Mouse (Mus musculus): ENCODE measurements around the gene Tfeb. TPM values are rescaled to one million over a fixed set of nuclear protein-coding genes. Genes with fewer than 3 reads are reported as not detected.

Tfeb gene
- total RNA-seq (2023), result 100 to 1,000 TPM; 172 to 178 TPM

GRCm38 (mm10) chr17:47736856-47737255 is at the start of gene Tfeb:
TSS of gene Tfeb (plus strand) at chr17:47737030.

GRCm38 (mm10) chr17:47688344-47688607 is 48.6 kb upstream of the Tfeb start, which contains the start of gene Tomm6:
TSS of gene Tomm6 (minus strand) at chr17:47688386.

GRCm38 (mm10) chr17:47688608-47689575 is 47.9 kb upstream of the Tfeb start, which contains the start of gene Frs3:
TSS of gene Frs3 (plus strand) at chr17:47689030.

GRCm38 (mm10) chr17:47694442-47694502 is 42.6 kb upstream of the Tfeb start, which contains the start of gene Gm21981:
TSS of gene Gm21981 (minus strand) at chr17:47694455.

GRCm38 (mm10) chr17:47694503-47695336 is 42.1 kb upstream of the Tfeb start, which contains the start of gene Prickle4:
TSS of gene Prickle4 (minus strand) at chr17:47694736.

GRCm38 (mm10) chr17:47726566-47726965 is 10.3 kb upstream of the Tfeb start, which contains the start of gene Pgc:
TSS of gene Pgc (plus strand) at chr17:47726842.

GRCm38 (mm10) chr17:47834482-47834767 is 97.6 kb downstream of the Tfeb start, which contains the start of gene Mdfi:
TSS of gene Mdfi (minus strand) at chr17:47834691.

Other genes with a start within 250 kb of the Tfeb start
- gene Taf8, start 234.7 kb upstream of the Tfeb start, total RNA-seq (2023), result 10 to 100 TPM; 61.4 to 65.7 TPM
- gene Ccnd3, start 232.0 kb upstream of the Tfeb start, total RNA-seq (2023), result 100 to 1,000 TPM; 151 to 249 TPM
- 10 to 100 TPM; 11.5 to 12.2 TPM for gene Bysl, start 125.5 kb upstream of the Tfeb start, total RNA-seq (2023)
- 10 to 100 TPM; 53.3 to 77.0 TPM for gene Med20, start 125.4 kb upstream of the Tfeb start, total RNA-seq (2023)
- 1 to 10 TPM; 2.4 to 3.5 TPM for gene Gm20517, start 125.4 kb upstream of the Tfeb start, total RNA-seq (2023)
- gene Usp49, start 106.3 kb upstream of the Tfeb start, total RNA-seq (2023), result 1 to 10 TPM; 5.7 to 6.7 TPM
- gene Tomm6, start 48.6 kb upstream of the Tfeb start, total RNA-seq (2023), result 100 to 1,000 TPM; 148 to 154 TPM
- gene Frs3, start 48.0 kb upstream of the Tfeb start, total RNA-seq (2023), result 1 to 10 TPM; 4.2 to 5.4 TPM
- not detected for gene Gm21981, start 42.6 kb upstream of the Tfeb start, total RNA-seq (2023)
- gene Prickle4, start 42.3 kb upstream of the Tfeb start, total RNA-seq (2023), result not detected
- not detected for gene Pgc, start 10.2 kb upstream of the Tfeb start, total RNA-seq (2023)
- gene Mdfi, start 97.7 kb downstream of the Tfeb start, total RNA-seq (2023), result not detected
- 100 to 1,000 TPM in 1 of 2 experiments, 10 to 100 TPM in 1; 94.3 to 103 TPM for gene Foxp4, start 187.6 kb downstream of the Tfeb start, total RNA-seq (2023)